Mouse (Mus musculus): Measurements from ENCODE around the gene Rnf144b.

The Rnf144b gene

GRCm38 (mm10) chr13:47251114-47251764 lies 128.8 kb downstream of the Rnf144b start:
- in situ Hi-C loops (cut with MboI; ENCODE audit: low sequenced_read_pairs) = no loop called here

GRCm38 (mm10) chr13:47253711-47254110 lies 131.3 kb downstream of the Rnf144b start:
- in situ Hi-C loops (cut with MboI; ENCODE audit: low sequenced_read_pairs) = no loop called here

DNA sequence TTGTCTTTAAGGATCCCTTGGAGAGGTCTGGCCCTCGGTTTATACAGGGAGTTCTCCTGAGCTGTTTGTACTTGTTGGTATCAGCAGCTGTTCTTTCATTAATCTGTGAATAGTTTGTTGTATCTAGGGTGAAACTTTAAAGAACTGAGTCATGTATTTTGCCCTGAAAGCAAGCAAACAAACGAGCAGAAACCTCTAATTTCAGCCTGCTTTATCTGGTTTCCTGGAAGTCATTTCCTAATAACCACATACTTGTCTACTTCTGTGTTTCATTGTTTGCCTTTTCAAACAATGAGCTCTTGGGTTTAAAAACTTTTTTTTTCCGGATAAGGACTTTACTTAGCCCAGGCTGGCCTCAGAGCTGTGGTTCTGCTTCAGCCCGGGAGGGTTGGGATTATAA lies 136.8 kb downstream of the Rnf144b start:
- in situ Hi-C loops (cut with MboI; ENCODE audit: low sequenced_read_pairs) = no loop called here

DNA sequence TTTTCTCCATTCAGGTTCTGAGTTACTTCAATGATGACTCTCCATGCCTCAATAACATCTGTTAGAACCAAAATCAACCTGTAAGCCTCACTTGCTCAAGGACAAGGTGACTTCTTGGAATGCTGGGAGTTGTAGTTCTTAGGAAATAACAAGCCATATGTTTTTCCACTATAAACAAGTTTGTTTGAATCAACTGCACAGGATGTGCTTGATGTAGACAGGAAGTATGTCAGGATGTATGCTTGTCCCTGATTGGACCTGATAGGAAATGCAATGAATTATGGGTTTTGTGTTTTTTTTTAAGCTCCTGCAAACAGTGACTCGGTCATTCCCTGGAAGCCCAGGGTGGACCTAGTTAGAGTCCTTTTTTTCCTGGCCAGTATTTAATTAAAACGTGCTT lies 139.5 kb downstream of the Rnf144b start:
- in situ Hi-C loops (cut with MboI; ENCODE audit: low sequenced_read_pairs) = no loop called here

GRCm38 (mm10) chr13:47264382-47264781 lies 141.9 kb downstream of the Rnf144b start:
- in situ Hi-C loops (cut with MboI; ENCODE audit: low sequenced_read_pairs) = no loop called here

- in situ Hi-C loops (cut with MboI; ENCODE audit: low sequenced_read_pairs) = no loop called here
Observed at GRCm38 (mm10) chr13:47266411-47266810, 144.0 kb downstream of the Rnf144b start.

GRCm38 (mm10) chr13:47268227-47268626 lies 145.8 kb downstream of the Rnf144b start:
- in situ Hi-C loops (cut with MboI; ENCODE audit: low sequenced_read_pairs) = no loop called here

DNA sequence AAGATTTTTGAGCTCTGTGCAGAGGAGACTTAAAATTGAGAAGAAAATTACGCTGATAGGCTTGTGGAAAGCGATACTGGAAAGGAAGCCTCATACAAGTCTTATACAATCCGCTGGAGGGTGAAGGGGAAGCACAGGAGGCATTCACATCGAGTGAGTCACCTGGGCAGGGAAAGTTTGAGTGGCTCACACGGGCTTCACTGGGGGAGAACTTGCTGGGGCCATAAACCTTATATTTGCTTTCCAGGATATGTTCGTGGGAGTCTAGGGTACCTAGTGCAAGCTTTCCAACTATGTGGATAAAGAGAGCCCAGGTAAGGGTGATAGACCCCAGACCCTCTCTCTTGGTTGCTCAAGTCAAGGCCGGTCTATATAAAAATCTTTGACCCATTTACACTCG lies 150.5 kb downstream of the Rnf144b start:
- in situ Hi-C loops (cut with MboI; ENCODE audit: low sequenced_read_pairs) = no loop called here

- in situ Hi-C loops (cut with MboI; ENCODE audit: low sequenced_read_pairs) = no loop called here
Observed at GRCm38 (mm10) chr13:47273487-47273886, 151.0 kb downstream of the Rnf144b start.

DNA sequence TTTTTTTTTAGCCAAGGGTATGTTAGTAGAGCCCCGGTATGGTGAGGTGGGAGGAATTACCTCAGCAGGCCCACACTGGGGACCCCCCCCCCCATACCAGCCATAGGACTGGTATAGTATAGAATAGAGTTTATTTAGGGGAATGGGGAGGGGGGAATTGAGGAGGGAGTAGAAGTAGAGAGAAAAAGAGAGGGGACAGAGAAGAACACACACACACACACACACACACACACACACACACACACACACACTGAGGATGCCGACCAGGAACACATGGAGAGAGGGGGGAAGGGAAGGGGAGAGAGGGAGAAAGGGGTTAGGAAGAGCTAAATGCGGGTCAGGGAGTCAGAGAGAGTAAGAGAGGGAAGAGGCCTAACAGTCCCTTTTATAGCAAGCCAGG lies 151.7 kb downstream of the Rnf144b start:
- in situ Hi-C loops (cut with MboI; ENCODE audit: low sequenced_read_pairs) = no loop called here

DNA sequence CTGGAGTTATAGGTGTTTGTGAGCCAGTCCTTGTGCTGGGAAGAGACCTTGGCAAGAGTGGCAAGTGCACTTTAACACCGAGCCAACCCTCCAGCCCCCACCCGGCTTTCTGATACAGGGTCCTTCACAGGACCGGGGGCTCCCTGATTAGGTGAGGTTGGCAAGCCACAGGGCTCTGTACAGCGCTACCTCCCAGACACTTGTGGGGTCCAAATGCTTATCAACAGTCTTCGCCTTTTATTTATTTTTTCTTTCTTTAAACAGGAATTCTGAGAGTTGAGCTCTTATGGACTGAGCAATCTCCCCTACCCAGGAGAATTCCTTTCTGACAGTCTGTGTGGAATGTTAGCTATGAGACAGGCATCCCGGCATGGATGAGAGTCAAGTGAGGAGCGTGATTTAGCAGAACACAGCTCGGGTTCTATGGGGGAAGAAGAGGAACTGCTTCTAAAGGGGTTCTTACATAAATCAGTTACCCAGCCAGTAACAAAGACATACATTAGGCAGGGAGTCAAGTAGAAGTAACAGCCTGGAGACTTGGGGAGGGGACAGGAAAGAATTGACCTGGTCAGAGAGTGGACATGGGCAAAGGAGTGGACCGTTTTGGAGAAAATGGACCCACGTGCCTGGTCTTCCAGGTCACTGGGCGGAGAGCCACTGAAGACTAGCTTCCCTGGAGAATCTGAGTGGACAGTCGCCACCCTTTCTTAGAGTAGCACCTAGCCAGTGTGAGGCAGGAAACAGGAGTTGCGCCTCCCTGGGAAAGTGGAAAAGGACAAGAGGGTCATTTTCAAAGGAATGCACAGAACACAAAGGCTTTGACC lies 154.8 kb downstream of the Rnf144b start:
- in situ Hi-C loops (cut with MboI; ENCODE audit: low sequenced_read_pairs) = no loop called here

- in situ Hi-C loops (cut with MboI; ENCODE audit: low sequenced_read_pairs) = no loop called here
Observed at GRCm38 (mm10) chr13:47277824-47278290, 155.4 kb downstream of the Rnf144b start.

DNA sequence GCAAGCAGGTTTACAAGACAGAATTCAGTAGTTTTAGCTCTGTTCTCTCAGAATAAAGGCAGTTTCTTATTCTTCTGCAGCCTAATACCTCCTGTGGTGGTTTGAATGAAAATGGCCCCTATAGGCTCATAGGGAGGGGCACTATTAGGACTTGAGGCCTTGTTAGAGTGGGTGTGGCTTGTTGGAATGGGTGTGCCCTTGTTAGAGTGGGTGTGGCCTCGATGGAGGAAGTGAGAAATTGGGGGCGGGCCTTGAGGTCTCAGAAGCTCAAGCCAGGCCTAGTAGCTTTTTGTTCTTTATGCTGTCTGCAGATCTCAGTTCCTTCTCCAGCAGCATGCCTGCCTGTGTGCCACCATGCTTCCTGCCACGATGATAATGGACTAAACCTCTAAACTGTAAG lies 159.8 kb downstream of the Rnf144b start:
- in situ Hi-C loops (cut with MboI; ENCODE audit: low sequenced_read_pairs) = no loop called here

- in situ Hi-C loops (cut with MboI; ENCODE audit: low sequenced_read_pairs) = no loop called here
Observed at GRCm38 (mm10) chr13:47288449-47288848, 166.0 kb downstream of the Rnf144b start.

- in situ Hi-C loops (cut with MboI; ENCODE audit: low sequenced_read_pairs) = no loop called here
Observed at GRCm38 (mm10) chr13:47296465-47296864, 174.0 kb downstream of the Rnf144b start.

Data from CH12F3 (cell line).